Mouse (Mus musculus) heart, embryonic 15.5 days (tissue): ENCODE data around the gene Camk2d. TPM values are rescaled to one million over a fixed set of nuclear protein-coding genes. Genes with fewer than 3 reads are reported as not detected.
A peak's percentile ranks its signal among the peaks of the same experiment; 100 is the strongest.

Experiments
- ATAC-seq: fragments of 200-750 bp; cut with Nextera tagmentation; replicated peaks from 2 replicates; pipeline ENCODE4 v1.8.0; 2017; ENCODE audit warnings: low read depth, moderate TSS enrichment; ENCODE audit not compliant: insufficient number of reproducible peaks, insufficient read depth, low FRiP score
- H3K27ac ChIP-seq: fragments of 300-500 bp; sonication (generic); 2 replicates; pipeline ENCODE4 v1.5.1; 2015; ENCODE audit warnings: mild to moderate bottlenecking, inconsistent platforms
- H3K27me3 ChIP-seq: fragments of 300-500 bp; sonication (generic); 2 replicates; pipeline ENCODE4 v1.6.1; 2015; ENCODE audit warnings: inconsistent platforms
- H3K36me3 ChIP-seq: fragments of 300-500 bp; sonication (generic); 2 replicates; pipeline ENCODE4 v1.6.1; 2015; ENCODE audit warnings: mild to moderate bottlenecking, inconsistent platforms
- H3K4me1 ChIP-seq: fragments of 300-500 bp; sonication (generic); replicated peaks from 2 replicates; pipeline ENCODE4 v1.6.1; 2015; ENCODE audit warnings: inconsistent platforms
- H3K4me2 ChIP-seq: fragments of 300-500 bp; sonication (generic); 2 replicates; pipeline ENCODE4 v1.6.1; 2015; ENCODE audit warnings: inconsistent platforms, mild to moderate bottlenecking, moderate library complexity
- H3K4me3 ChIP-seq: fragments of 300-500 bp; sonication (generic); 2 replicates; pipeline ENCODE4 v1.5.1; 2015; ENCODE audit warnings: mild to moderate bottlenecking, inconsistent platforms
- H3K9ac ChIP-seq: fragments of 300-500 bp; sonication (generic); 2 replicates; pipeline ENCODE4 v1.6.1; 2015; ENCODE audit warnings: mild to moderate bottlenecking, inconsistent platforms
- H3K9me3 ChIP-seq: fragments of 300-500 bp; sonication (generic); replicated peaks from 2 replicates; pipeline ENCODE4 v1.6.1; 2016; ENCODE audit warnings: inconsistent platforms
- whole genome bisulfite sequencing: fragments of 180-500 bp; shearing (Covaris S2); methylation state at CpG from one replicate; pipeline ENCODE4 v1.1.7; 2015; ENCODE audit warnings: mixed read lengths; 5-methylcytosine and 5-hydroxymethylcytosine counted together
- polyA plus RNA-seq: library from polyadenylated mRNA; unstranded; fragments of >200 nt; fragmentation: Nextera tagmentation; extraction: Ambion mirVana; gene quantifications from 2 replicates; pipeline ENCODE4 v1.2.1, GENCODE M21; 2015

The Camk2d gene
- polyA plus RNA-seq, 1 experiment from 2014 or later = 108 TPM

GRCm38 (mm10) chr3:126824930-126825329, 228.8 kb downstream of the Camk2d start:
- no peaks in the 10 kb centered on the region for H3K27me3 ChIP-seq

GRCm38 (mm10) chr3:126826172-126826571, 230.1 kb downstream of the Camk2d start:
- 83% methylated on average over 2 of the region's 2 CpGs for WGBS
- Histone ChIP-seq H3K27me3 (no peaks in the 10 kb centered on the region), H3K9ac (no peak overlapping the region), H3K9me3 (no peaks in the 10 kb centered on the region), H3K4me3 (no peak overlapping the region), H3K36me3 (no peaks in the 10 kb centered on the region), H3K4me1 (peaks cover 2% of the 10 kb centered on the region), H3K4me2 (no peak overlapping the region), H3K27ac (no peak overlapping the region)
- ATAC-seq = no peak

More at GRCm38 (mm10) chr3:126824930-126825329, 228.8 kb downstream of the Camk2d start:
- Histone ChIP-seq H3K27ac (no peak overlapping the region), H3K9ac (no peak overlapping the region), H3K4me1 (no peaks in the 10 kb centered on the region), H3K9me3 (no peaks in the 10 kb centered on the region), H3K4me3 (no peak overlapping the region), H3K4me2 (no peak overlapping the region), H3K36me3 (0 out of 2 replicates have a peak, but pooled peaks cover 4% of the 10 kb centered on the region)
- 85% methylated on average over 1 of the region's 1 CpGs for WGBS
- ATAC-seq = no peak

GRCm38 (mm10) chr3:126827900-126828299, 231.8 kb downstream of the Camk2d start:
- Histone ChIP-seq H3K9me3 (no peaks in the 10 kb centered on the region), H3K27ac (no peak overlapping the region), H3K9ac (no peak overlapping the region), H3K4me1 (peaks cover 7% of the 10 kb centered on the region), H3K4me2 (no peak overlapping the region), H3K4me3 (no peak overlapping the region), H3K27me3 (no peaks in the 10 kb centered on the region), H3K36me3 (no peaks in the 10 kb centered on the region)
- ATAC-seq = no peak
- WGBS = 93% methylated on average over 3 of the region's 3 CpGs

- ATAC-seq = no peak
- Histone ChIP-seq H3K27me3 (no peaks in the 10 kb centered on the region), H3K9me3 (no peaks in the 10 kb centered on the region), H3K4me1 (peaks cover 7% of the 10 kb centered on the region), H3K4me3 (no peak overlapping the region), H3K4me2 (no peak overlapping the region), H3K9ac (no peak overlapping the region), H3K27ac (no peak overlapping the region), H3K36me3 (peaks cover 11% of the 10 kb centered on the region; the same call in 1 of the 2 replicates)
- 47% methylated on average over 2 of the region's 2 CpGs for WGBS
Observed at GRCm38 (mm10) chr3:126829817-126830216, 233.7 kb downstream of the Camk2d start.

- 33% methylated on average over 6 of the region's 6 CpGs for WGBS
- Histone ChIP-seq H3K4me3 (no peak overlapping the region), H3K9me3 (no peaks in the 10 kb centered on the region), H3K27me3 (no peaks in the 10 kb centered on the region), H3K36me3 (peaks cover 11% of the 10 kb centered on the region; the same call in 1 of the 2 replicates), H3K9ac (no peak overlapping the region), H3K27ac (peak overlapping the region; percentile 52), H3K4me2 (no peak overlapping the region), H3K4me1 (peaks cover 12% of the 10 kb centered on the region)
- ATAC-seq = peak; percentile 80
Observed at GRCm38 (mm10) chr3:126831418-126832138, 235.5 kb downstream of the Camk2d start.

GRCm38 (mm10) chr3:126834641-126835167, 238.6 kb downstream of the Camk2d start:
- Histone ChIP-seq H3K4me2 (no peak overlapping the region), H3K9me3 (no peaks in the 10 kb centered on the region), H3K27me3 (no peaks in the 10 kb centered on the region), H3K9ac (no peak overlapping the region), H3K4me1 (peaks cover 12% of the 10 kb centered on the region), H3K36me3 (peaks cover 15% of the 10 kb centered on the region; the same call in 1 of the 2 replicates), H3K27ac (no peak overlapping the region; the same call in 1 of the 2 replicates), H3K4me3 (no peak overlapping the region)
- no peak for ATAC-seq
- WGBS = 75% methylated on average over 5 of the region's 5 CpGs

- WGBS = 51% methylated on average over 9 of the region's 9 CpGs
- peaks cover 30% of the 10 kb centered on the region for H3K36me3 ChIP-seq
- H3K4me3 ChIP-seq = no peak overlapping the region
- H3K9me3 ChIP-seq = no peaks in the 10 kb centered on the region
- no peak overlapping the region for H3K4me2 ChIP-seq
- no peak for ATAC-seq
- no peak overlapping the region for H3K9ac ChIP-seq
- H3K4me1 ChIP-seq = no peaks in the 10 kb centered on the region
- H3K27me3 ChIP-seq = no peaks in the 10 kb centered on the region
- H3K27ac ChIP-seq = no peak overlapping the region
Observed at GRCm38 (mm10) chr3:126842780-126843179, 246.7 kb downstream of the Camk2d start.

- no peak overlapping the region for H3K27ac ChIP-seq
Observed at GRCm38 (mm10) chr3:126844809-126845208, 248.7 kb downstream of the Camk2d start.

GRCm38 (mm10) chr3:126848081-126848480, 252.0 kb downstream of the Camk2d start:
- Histone ChIP-seq H3K4me1 (no peaks in the 10 kb centered on the region), H3K9me3 (no peaks in the 10 kb centered on the region), H3K4me2 (no peak overlapping the region), H3K27ac (no peak overlapping the region), H3K27me3 (no peaks in the 10 kb centered on the region), H3K4me3 (no peak overlapping the region), H3K9ac (no peak overlapping the region), H3K36me3 (peaks cover 5% of the 10 kb centered on the region; the same call in 1 of the 2 replicates)
- WGBS = 86% methylated on average over 1 of the region's 1 CpGs
- no peak for ATAC-seq

More at GRCm38 (mm10) chr3:126844809-126845208, 248.7 kb downstream of the Camk2d start:
- Histone ChIP-seq H3K9ac (no peak overlapping the region), H3K4me1 (no peaks in the 10 kb centered on the region), H3K27me3 (no peaks in the 10 kb centered on the region), H3K4me2 (no peak overlapping the region), H3K9me3 (no peaks in the 10 kb centered on the region), H3K36me3 (peaks cover 26% of the 10 kb centered on the region), H3K4me3 (no peak overlapping the region)
- WGBS = 89% methylated on average over 7 of the region's 7 CpGs
- ATAC-seq = no peak

GRCm38 (mm10) chr3:126860442-126860841, 264.3 kb downstream of the Camk2d start:
- Histone ChIP-seq H3K9ac (no peak overlapping the region), H3K4me2 (no peak overlapping the region), H3K4me1 (no peaks in the 10 kb centered on the region), H3K9me3 (no peaks in the 10 kb centered on the region), H3K27ac (no peak overlapping the region), H3K4me3 (no peak overlapping the region), H3K27me3 (no peaks in the 10 kb centered on the region), H3K36me3 (no peaks in the 10 kb centered on the region)
- ATAC-seq = no peak

GRCm38 (mm10) chr3:126869561-126869960, 273.5 kb downstream of the Camk2d start:
- Histone ChIP-seq H3K4me2 (no peak overlapping the region), H3K27me3 (no peaks in the 10 kb centered on the region), H3K36me3 (no peaks in the 10 kb centered on the region), H3K4me1 (no peaks in the 10 kb centered on the region), H3K9ac (no peak overlapping the region), H3K4me3 (no peak overlapping the region), H3K9me3 (no peaks in the 10 kb centered on the region), H3K27ac (no peak overlapping the region)
- 62% methylated on average over 3 of the region's 3 CpGs for WGBS
- ATAC-seq = no peak

GRCm38 (mm10) chr3:126870688-126871087, 274.6 kb downstream of the Camk2d start:
- no peak overlapping the region for H3K4me2 ChIP-seq
- H3K27me3 ChIP-seq = no peaks in the 10 kb centered on the region
- H3K4me1 ChIP-seq = no peaks in the 10 kb centered on the region
- 83% methylated on average over 1 of the region's 1 CpGs for WGBS
- H3K4me3 ChIP-seq = no peak overlapping the region
- no peak overlapping the region for H3K27ac ChIP-seq
- H3K9ac ChIP-seq = no peak overlapping the region
- no peak for ATAC-seq
- no peaks in the 10 kb centered on the region for H3K9me3 ChIP-seq
- H3K36me3 ChIP-seq = no peaks in the 10 kb centered on the region
